Mouse (Mus musculus): ENCODE data around the gene Fads6.

The Fads6 gene

DNA sequence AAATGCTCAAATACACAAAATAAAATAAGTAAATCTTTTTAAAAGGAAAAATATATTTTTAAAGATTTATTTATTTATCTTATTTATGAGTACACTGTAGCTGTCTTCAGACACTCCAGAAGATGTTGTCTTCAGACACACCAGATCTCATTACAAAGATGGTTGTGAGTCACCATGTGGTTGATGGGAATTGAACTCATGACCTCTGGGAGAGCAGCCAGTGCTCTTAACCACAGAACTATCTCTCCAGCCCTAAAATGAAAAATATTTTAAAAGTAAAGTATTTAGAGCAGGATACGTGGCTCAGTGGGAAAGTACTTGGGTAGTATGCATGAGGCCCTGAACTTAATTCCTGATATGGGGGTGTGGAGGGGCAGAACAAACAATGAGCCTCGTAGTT is 3.9 kb upstream of the Fads6 start:
- no peak for DNase-seq (ENCODE audit: extremely low spot score, low spot score)

DNA sequence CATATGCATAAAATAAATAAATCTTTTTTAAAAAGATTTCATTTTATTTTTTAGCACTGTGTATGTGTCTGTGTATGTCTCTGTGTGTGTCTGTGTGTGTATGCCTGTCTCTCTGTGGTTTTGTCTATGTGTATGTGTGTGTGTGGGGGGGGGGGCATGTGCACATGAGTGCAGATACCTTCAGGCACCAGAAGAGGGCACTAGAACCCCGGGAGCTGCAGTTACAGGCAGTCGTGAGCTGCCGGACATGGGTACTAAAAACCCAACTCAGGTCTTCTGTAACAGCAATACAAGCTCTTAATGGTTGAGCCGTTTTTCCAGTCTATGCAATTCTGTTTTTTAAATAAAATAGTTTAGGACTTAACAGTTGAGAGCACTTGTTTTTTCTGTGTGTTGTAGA is 3.3 kb upstream of the Fads6 start:
- DNase-seq (ENCODE audit: extremely low spot score, low spot score): no peak

DNA sequence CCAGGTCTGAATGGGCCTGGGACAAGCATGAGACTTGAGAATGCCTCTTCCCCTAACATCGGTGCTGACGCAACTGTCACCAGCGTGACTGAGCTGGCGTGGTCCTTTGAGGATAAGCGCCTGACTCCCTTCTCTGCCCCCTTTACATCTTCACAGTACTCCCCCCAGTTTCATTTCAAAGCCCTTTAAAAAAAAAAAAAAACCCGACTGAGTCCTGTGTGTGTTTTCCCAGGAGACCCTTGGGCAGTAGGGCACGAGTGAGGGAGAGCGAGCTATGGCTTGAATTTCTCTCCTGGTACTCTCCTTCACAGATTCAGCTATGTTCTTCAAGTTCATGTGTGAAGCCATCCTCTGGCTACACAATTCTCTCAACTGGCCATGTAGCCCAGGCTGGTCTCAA is 697 bp upstream of the Fads6 start:
- DNase-seq (ENCODE audit: extremely low spot score, low spot score): no peak

DNA sequence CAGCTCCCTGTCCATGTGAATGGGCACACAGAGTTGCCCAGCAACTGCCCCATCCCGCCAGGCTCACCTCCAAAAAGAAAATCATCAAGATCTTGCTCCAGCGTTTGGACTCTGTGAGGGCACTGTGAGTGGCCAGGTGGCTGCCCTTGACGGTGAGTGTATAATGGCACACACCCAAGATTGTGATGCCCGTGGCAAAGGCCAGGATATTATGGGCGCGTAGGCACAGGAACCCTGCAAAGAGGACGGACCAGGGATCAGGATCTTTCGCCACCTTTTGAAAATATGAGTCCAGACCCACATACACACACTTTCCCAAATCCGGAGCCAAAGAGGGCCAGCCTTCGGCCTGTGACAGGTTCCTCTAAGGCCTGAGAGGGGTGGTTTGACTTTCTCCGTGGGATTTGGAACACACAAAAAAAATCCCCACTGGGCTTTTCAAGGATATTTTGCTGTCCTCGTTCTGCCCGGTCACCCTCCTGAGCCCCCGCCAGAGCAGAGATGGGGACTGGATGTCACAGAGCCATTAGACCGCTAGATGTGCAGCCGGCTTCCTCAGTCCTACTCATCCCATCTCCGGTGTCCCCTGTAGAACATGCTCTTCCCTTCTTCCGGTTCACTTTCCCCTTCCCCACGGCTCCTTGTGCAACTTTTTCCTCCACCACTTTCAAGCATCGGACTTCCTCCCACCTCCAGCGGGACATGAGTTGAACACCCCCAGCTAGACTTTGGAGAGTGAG is 822 bp downstream of the Fads6 start:
- no peak for DNase-seq (ENCODE audit: extremely low spot score, low spot score)

DNA sequence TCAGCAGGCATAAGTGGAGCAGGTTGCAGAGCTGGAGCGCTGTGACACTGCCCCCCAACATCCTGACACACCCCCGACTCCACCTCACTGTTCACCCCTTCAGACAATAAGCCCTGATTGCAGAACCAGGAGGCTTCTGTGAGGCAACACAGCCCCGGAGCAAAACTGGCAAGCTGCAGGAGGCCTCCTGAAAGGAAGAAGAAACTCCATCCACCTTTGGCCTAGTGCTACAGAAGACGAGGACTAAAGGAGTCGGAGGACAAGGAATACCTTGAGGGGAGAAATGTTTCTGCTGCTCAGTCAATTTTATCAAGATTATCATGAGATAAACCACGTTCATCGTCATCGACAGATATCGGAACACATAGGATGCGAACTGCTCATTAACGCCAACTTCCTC is 1.5 kb downstream of the Fads6 start:
- DNase-seq (ENCODE audit: extremely low spot score, low spot score): no peak

DNA sequence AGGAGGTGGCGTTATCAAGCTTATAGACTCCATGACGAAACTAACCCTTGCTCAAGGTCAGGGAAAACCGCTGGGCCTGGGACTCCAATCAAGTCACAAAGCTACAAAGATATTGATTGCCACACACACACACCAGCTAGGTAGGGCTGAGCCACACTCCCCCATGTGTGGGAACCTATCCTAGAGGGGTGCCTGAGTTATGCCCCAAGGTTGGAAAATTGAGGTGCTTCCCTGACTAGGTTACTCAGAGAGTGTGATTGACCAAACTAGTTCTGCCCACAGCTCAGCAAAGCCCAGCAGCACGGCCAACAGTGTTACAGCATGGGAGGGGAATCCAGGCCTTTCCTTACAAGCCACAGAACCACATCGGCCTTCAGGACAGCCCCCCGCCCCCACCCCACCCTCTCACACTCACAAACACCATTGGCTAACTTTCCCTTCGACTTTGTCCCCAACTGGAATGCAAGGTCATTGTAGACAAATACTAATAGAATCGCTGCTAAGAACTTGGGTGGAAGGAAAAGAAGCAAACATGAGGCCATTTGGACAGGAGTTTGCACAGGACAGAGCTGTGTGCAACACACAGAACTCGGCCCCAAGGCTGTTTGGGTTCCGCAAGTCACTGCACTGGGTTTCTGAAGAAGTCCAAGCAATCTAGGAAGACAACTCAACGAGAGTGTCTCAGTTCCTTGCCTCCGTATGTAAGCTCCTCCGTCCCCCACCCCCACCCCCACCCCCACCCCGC is 4.7 kb downstream of the Fads6 start:
- no peak for DNase-seq (ENCODE audit: extremely low spot score, low spot score)

DNA sequence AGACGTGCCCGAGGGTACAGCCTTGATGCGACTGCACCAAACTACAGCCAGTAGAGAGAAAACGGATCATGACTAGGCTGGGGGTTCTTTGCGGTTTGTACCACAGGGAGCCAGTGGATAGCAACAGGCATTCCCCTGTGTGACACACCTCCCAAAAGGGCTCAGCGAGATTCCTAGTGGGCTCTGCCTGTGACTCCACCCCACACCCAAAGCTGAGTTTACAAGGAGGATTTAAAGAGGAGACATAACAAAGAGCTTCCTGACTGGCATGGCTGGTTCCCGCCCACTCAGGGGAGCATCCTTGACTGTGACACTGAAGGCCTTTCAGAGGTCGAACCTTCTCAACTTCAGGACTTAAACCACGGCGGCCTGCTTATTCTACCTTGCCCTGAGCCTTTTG is 6.0 kb downstream of the Fads6 start:
- DNase-seq (ENCODE audit: extremely low spot score, low spot score): no peak

DNA sequence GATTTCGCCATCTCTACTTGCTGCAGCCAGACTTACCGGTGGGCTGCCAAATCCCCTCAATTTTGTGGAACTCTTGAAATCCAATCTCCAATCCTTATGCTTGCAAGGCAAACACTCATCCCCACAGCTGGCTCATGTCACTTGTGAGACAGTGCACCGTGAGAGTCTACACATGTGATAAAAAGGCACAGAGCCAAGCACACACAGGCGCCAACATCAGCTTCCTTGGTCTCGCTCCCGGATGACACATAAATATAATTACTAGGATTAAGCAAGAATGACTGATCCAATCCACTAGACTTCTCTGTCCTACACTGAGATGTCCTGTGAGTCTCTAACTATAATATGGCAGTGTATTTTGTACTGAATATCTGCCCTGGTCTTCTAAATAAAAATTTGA is 6.5 kb downstream of the Fads6 start:
- DNase-seq (ENCODE audit: extremely low spot score, low spot score): no peak

DNA sequence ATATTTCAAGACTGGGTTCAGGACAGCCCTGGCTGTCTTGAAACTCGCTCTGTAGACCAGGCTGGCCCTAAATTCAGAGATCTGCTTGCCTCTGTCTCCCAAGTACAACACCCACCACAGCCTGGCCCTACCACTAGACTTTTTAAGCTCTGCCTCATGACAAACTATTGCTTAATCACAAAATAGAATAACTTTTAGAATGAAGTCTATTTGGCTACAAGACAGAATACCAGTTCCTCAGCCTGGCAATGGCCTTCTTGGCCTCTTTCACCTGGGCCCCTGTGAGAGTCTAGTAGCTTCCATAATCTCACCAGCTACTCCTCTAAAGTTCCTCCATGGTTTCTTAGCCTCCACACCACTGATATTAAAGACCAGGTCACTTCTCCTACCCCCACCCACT is 7.1 kb downstream of the Fads6 start:
- DNase-seq (ENCODE audit: extremely low spot score, low spot score): no peak

DNA sequence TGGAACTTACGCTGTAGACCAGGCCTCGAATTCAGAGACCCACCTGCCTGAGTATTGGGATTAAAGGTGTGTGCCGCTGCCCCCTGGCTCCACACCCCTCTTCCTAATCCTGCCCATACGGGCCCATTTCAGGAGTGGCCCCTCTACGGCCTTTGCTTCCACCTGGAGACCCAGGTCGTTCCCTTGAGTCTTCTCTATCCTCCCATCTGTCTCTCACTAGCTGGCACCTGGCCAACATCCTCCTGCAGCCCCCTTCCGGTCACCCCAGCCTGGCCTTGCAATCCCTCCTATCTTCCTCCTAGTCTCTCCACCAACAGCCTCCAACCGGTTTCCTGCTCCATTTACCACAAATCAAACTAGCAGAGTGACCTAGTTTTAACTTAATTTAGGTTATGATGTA is 7.6 kb downstream of the Fads6 start:
- no peak for DNase-seq (ENCODE audit: extremely low spot score, low spot score)

DNA sequence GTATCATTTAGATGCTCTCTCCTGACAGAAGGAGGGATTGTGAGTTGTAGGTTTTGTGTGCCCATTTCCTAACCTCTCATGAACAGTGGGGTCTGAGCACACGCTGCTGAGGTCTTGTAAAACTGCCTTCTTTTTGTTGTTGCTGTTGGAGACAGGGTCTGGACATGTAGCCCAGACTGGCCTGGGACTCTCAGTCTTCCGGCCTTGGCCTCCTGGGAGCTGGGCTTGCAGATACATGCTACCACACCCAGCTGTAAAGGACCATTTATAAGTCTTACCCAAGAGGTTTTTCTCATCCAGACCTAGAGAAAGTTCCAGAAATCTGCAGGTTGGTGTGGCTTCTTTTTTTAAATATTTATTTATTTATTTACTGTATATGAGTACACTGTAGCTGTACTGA is 9.2 kb downstream of the Fads6 start:
- no peak for DNase-seq (ENCODE audit: extremely low spot score, low spot score)

DNA sequence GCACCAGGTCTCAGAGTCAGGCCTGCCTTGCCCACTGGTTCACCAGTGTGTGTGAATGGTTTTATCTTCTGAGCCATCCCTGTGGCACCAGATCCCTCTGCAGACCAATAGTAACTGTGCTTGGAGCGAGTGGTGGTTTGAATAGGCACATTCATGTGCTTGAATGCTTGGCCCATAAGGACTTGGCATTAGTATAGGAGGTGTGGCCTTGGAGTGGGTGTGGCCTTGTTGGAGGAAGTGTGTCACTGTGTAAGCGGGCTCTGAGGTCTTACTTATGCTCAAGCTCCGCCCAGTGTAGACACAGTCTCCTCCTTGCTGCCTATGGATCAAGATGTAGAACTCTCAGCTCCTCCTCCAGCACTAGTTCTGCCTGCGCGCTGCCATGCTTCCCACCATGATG is 10.1 kb downstream of the Fads6 start:
- DNase-seq (ENCODE audit: extremely low spot score, low spot score): no peak

DNA sequence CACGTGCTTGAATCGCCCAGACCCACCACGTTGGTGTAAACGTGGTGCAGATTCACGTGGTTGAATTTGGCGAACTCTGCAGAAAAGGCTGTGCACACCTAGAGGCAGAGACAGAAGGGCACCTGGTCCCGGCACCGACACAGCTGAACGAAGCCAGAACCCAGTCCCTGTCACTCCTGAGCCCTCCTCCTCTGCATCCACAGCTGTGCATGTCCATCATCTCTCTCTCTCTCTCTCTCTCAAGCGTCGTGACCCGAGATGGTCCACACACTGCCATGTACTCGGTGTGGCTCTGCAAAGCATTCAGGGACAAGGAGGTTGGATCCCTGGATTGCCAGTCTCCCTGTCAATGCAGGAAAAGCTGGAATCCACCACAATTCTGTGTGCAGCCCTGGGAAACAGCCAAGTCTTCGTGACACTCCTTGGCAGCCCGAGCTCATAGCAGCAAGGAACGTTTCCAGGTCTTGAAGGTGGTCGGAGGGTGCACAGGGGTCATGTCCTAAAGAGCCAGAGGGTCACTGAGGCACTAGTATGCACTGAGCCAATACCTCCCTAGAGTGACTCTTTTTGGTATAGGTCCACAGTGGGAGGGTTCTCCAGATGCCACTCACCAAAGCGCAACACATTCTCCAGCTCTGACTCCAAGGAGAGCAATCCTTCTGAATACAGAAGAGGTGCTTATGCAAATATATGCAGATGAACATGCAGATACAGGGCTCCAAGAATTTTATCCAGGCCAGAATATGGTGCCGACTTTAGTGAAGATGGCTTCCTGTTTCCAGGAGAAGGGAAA is 11.1 kb downstream of the Fads6 start:
- no peak for DNase-seq (ENCODE audit: extremely low spot score, low spot score)

DNA sequence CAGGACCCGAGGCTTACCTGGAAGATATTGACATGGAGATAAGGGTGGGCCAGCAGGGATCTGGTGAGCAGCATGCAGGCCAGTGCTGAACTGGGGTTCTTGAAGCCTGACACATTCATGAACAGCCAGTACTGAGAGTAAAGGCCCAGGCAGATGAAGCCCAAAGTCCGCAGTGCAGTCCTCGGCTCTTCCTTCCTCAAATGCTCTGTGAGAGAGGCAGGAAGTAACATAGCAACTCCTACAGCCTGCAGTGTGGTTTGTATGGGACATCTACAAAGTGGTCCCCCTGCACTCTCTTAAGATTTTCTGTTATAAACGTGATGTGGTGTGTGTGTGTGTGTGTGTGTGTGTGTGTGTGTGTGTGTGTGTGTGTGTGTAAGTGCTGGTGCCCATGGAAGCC is 12.2 kb downstream of the Fads6 start:
- no peak for DNase-seq (ENCODE audit: extremely low spot score, low spot score)

DNA sequence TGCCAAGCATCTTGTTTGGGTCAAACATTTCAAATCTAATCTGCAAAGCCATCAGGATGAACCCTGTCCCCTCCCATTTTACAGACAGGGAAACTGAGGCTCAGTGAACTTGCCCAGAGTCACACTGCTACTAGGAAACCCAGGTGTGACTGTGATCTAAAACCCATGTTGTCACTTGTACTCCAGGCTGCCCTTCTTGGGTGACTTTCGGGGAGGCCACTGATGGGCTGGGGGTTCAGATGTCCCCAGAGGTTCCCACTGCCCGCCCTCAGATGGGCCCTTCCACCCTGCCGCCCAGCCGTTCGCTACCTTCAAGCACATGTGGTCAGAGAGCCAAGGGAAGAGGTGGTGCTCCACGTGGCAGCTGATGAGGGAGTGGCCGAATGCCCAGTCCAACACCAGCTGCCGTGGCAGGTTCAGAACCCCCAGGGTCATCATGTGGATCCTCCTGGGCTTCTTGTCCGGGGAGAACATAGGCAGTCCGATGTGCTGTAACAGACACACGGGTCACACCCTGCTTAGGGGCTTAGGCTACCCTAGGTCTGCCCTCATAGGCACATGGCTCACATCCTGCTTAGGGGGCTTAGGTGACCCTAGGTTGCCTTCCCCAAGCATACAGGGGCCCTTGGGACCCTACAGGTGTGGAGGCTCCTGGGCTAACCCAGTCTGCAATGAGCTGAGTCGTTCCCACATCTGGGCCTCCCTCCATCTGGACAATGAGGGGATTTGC is 13.4 kb downstream of the Fads6 start:
- DNase-seq (ENCODE audit: extremely low spot score, low spot score): no peak

DNA sequence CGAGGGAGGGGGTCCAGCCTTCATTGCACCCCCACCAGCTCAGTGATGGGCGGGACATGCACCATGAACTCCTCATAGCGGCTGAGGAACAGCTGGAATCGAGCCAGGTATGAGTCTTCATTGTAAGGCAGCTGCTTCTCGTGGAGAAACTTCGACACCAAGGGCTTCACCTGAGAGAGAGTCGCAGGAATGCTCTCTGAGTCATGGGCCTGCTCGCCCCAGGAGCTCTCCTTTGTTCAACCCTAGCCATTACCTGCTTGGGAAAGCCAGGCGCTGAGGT is 14.0 kb downstream of the Fads6 start:
- DNase-seq (ENCODE audit: extremely low spot score, low spot score): no peak

DNA sequence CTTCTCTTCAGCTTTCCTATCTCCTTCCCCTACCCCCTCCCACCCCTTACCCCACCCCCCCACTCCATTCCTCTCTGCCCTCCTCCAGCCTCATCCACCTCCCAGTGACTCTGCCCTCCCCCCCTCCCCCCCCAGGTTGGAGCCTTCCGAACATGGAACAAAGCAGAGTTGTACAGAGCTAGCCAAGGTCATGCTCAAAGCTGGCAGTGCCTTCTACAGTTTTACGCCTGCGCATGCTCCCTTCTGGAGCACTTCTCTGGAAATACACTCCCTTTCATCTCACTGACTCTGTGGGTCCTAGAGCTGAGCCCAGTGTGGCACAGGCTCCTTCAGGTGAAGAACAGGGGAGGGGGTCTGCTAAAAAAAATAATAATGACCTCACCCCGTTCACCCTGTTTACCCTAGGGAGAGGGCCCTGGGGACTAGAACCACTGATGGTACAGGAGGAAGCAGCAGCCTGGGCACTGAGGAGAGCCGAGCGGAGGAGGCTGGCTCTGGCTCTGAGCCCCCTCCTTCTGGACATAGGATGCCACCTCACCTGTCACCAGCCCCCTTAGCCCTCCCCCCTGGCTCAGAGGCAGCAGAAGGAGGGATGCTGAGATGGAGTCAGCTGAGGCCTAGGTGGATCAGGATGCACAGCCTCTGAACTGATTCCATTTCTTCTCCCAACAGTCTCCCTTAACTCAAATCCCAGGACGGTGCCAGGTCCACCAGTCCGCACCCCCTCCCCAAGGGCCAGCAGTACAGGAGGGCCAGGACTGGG is 14.6 kb downstream of the Fads6 start:
- DNase-seq (ENCODE audit: extremely low spot score, low spot score): no peak

DNA sequence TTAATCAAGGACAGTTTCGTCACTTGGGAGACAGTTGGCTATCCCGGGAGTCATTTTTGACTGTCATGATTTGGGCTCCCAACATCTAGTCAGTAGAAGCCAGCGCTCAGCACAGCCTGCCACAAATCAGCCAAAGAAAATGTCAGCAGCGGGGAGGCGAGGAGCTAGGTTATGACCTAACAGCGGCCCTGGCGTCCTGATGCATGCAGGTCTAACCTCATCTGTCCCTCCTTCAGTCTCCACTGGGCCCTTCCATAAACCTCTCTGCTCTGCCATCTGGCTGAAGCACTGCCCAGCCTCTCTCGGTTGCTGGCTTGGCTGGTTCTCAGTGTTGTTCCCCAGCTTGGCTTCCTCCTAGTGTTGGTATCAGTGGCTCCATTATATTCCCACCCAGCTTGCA is 15.2 kb downstream of the Fads6 start:
- DNase-seq (ENCODE audit: extremely low spot score, low spot score): no peak

DNA sequence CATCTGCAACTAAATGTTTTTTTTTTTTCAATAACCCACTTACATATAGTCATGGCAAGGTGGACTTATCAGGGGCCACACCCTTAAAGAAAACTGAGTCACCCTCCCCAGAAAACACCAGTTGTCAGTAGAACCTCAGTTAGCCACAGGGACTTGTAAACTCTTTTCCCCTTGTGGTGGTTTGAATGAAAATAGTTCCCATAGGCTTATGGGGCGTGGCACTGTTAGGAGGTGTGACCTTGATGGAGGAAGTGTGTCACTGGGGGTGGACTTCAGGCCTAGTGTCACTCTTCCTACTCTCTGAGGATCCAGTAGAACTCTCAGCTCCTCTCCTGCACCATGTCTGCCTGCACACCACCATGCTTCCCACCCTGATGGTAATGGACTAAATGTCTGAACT is 17.7 kb downstream of the Fads6 start:
- DNase-seq (ENCODE audit: extremely low spot score, low spot score): no peak

DNA sequence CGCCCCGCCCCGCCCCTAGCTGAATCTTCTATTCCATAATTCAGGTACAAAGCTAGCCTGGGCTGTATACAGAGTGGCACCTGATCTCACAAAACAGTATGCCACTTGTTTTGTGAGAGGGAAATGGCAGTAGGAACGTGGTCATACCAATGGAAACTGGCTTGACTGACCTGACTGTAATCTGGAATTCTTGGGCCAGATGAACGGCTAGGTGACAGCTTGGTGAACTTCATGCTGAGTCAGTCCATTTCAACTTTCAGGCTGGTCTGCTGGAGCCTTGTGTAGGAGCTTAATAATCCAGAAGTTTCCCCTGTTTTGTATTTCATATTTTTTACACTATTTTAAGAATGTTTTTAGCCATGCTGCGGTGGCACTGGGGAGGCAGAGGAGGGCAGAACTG is 19.3 kb downstream of the Fads6 start:
- DNase-seq (ENCODE audit: extremely low spot score, low spot score): no peak

DNA sequence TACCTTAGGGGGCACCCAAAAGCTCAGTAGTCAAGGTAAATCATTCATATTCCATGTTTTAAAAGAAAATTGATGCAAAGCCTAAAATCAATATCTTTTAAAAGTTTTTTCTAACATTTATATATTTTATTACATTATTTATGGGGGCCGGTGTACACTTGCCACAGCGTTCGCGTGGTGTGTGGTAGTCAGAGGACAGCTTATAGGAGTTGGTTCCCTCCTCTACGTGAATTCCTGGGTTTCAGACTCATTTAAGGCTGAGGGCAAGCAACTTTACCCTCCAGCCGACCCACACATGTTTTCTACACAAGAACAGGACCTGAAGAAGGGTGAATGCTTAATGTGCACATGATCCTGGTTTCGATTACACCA is 19.9 kb downstream of the Fads6 start:
- no peak for DNase-seq (ENCODE audit: extremely low spot score, low spot score)

Measured in neural tube, embryonic 10.5 days (tissue).